Mouse (Mus musculus) layer of hippocampus, adult 9-11 months (tissue): Measurements from ENCODE around the gene Trub1.

Source experiments
- DNase-seq: peaks from one replicate; pipeline ENCODE4 v3.0.0; 2022

Trub1 gene

DNA sequence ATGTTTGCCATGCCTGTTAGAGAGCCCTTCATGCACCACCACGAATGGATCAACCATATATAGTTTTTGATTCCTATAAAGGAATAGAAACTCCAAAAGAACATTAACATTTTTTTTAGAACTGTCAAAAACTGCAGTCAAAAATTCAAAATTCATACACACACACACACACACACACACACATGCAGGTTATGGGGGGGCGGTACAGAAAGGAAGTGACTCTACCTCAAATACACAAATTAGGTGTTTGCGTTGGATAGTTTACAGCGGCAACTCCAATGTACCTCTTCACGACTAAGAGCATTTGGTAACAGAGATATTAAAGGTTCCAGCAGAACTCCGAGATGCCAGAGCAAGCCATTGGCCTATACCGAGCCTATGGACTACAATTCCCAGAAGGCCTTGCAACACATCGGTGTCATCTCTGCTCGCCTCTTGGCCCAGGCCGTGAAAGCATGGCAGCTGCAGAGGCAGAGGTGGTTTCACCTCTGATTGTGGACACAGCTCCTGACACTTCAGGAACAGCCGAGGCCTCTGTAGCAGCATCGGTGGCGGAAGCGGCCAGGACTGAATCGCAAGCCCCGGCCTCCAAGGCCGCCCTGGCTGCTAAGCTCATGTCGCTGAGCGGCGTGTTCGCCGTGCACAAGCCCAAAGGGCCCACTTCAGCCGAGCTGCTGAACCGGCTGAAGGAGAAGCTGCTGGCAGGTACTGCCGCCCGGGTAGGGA lies at the start of gene Trub1:
Gene Trub1, plus strand, starts transcription at position 421 of the 726 bp plus-strand sequence.
- DNase-seq = peak; percentile 86

DNA sequence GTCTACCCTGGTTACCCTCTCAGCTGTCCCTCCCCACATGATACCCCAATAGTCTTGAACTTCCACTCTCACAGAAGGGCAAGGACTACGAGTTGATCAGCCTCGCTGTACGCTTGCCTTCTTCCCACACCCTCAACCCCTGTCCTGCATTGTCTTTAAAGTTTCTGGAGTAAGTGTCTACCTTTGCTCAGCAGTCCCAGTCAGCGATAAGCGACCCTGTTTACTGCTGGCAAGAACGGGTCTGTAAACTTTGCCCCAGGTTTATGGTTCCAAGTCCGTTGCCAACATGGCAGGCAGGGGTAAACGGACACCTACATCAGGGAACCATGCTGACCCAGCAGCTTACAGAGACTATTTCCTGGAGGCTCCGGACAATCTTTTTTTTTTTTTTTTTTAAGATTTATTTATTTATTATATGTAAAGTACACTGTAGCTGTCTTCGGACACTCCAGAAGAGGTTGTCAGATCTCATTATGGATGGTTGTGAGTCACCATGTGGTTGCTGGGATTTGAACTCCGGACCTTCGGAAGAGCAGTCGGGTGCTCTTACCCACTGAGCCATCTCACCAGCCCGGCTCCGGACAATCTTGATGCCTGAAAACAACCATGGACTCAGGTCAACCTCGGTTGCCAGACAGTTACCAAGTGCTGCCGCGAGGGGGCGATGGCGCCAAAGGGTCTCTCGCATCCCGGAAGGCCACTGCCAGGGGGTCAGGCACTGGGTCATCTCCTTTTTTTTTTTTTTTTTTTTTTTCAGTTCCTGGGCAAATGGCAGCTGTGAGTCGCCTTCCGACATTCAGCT lies 48.8 kb upstream of the Trub1 start:
- DNase-seq = peak; percentile 25

DNA sequence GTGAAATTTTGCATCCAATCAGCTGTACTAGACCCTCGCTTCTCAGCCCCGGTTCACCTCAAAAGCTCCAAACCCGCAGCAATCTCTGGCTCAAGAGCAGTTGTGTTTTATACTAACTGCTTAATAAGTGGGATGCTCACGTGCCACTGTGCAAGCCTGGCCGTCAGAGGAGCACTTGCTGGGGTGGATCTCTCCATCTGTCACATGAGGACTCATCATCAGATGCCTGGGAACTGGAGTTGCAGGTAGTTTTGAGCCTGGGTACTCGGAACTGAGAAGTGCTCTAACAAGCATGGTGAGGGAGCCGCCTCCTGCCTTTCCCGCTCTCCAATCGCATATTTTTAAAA lies 48.2 kb upstream of the Trub1 start:
- no peak for DNase-seq

DNA sequence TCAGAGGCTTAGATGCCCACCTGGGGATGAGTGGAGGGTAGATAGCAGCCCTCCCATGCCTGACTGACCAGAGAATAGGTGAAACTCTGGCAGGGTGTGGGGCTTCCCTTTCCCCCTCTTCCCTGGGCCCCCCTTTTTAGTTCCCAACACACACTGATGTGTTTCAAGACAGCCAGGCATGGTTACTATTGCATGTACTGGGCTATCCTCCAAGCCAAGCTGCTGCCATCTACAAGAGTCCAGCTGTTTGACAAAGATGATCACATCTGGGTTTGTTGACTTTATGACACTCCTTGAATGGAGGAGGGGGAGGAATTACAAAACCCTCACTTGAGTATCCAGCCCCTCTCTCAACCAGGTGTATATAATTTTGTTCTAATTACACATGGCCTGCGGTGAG lies 44.8 kb upstream of the Trub1 start:
- no peak for DNase-seq

DNA sequence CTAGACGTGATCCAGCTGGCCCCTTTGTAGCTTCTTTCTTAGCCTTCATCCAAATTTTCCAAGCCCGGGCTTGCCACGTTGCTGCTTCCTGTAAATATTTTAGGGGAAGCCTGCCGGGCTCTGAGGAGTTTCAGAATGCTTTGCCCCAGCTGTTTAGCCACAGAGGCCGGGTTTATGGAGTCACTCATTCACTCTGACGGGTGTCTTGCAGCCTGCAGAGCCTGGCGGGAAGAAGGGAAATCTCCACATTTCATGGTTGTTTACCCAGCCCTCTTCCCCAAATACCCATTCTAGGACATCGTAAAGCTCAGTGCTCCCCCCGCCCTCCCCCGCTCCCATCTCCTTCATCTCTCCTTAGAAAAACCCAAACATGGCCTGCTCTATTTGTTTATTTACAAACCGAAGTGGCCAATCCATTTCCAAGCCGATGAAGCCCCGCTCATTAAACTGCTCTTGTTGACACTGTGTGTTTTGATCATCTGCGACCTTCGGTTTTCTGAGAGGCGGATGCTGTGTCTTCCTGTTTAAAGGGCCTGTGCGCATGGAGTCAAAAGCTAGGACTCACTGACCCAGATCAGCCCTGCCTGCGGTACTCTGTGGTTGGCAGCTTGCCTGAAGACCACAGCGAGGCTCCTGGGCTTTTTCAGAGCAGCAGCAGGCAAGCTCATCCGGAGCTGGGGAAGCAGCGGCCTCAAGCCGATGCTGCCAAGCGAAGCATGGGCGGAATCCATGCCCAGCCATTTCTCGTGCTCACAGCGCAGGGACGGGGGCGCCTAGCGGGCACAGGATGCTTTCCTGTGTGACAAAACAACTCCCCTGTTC lies 41.1 kb upstream of the Trub1 start:
- DNase-seq = peak; percentile 16

DNA sequence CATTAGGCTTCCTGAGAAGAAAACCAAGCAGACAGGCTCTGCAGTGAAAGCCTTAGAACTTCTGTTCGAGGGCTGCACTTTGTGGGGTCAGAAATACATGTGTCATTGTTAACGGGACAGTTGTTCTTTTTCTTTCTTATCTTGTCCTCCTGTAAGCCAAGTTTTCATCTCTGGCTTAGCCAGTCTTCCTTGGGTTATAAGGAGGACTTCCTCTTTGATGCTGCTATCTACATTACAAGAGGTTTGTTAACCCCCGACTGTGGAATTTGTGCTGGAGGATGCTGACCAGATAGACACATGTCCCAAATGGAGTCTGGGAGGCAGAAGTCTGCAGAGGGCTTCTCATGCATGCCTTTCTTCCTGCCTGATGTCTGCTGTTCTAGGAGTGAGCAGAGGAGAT lies 39.5 kb upstream of the Trub1 start:
- no peak for DNase-seq

DNA sequence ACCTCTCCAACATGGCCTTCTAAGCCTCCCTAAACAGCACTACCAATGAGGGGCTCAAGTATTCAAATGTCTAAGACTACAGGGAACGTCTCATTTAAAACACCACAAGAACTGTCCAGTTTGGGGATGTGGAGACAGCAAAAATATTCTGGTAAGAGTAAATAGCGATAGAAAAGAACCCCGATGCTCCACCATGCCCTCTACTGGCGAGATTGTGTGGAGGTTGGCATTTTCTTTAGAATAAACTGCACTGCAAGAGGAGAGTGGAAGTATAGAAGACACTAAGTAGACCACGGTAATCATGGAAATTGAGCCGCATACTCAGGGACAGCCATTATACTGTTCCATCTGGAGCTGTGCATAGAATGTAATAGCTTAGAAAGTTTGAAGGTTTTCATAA lies 38.8 kb upstream of the Trub1 start:
- no peak for DNase-seq

DNA sequence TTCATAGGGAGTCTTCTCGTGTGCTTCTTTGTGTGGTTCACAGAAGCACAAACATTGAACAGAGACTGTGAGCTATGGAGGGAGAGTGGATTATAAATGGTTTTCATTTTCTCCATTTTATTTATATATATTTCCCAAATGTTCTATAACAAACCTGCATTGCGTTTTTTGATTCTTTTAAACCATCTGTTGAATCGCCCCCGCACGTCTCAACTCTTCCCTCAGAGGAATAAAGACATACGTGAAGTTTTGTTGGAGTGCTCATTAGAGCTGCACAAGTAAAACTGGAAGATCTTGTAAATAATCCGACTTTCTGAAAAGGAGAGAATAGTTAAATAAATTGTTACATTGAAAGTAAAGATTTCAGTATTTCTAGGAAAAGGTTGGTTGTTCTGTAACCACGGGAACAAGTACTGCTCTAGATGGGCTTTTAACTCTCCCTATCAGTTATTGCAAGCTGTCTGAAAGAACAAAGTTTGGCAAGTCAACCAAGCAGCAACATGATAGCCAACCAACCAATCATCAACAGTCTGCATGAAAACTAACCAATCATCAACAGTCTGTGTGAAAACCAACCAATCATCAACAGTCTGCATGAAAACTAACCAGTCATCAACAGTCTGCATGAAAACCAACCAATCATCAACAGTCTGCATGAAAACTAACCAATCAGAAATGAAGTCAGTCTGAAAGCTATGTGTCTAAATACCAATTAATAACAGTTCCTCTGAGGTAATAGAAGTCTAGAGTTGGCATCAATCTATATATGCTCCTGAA lies 37.5 kb upstream of the Trub1 start:
- DNase-seq = peak; percentile 26

DNA sequence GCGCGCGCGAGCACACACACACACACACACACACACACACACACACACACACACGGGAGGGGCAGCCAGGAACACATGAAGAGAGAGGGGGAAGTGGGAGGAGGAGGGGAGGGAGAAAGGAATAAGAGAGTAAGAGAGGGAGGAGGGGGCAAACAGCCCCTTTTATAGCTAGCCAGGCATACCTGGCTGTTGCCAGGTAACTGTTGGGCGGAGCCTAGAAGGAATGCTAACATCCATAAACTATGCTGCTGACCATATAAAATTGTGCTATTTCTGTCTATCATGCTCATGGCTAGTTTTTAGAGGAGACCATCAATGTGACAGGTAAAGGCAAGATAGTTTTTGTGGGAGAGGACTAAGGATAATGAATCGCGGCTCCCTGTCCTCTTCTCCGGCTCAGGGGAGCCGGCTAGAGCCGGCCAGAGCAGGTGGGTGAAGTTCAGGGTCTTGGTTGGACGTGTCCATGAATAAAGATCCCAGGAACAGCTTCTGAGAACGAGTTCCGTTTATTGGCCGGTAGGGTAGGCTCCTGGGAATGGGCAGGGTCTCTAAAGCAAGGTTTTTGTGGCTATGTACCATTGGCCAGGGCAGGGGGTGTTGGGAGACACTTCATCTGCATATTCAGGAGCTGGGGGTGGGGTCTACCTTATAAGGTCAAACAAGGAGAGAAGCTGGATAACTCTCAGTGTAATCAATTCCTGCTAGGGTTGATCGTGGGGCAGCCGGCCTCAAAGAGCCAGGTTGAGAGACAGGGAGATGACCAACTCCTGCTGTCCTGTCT lies 34.7 kb upstream of the Trub1 start:
- no peak for DNase-seq

DNA sequence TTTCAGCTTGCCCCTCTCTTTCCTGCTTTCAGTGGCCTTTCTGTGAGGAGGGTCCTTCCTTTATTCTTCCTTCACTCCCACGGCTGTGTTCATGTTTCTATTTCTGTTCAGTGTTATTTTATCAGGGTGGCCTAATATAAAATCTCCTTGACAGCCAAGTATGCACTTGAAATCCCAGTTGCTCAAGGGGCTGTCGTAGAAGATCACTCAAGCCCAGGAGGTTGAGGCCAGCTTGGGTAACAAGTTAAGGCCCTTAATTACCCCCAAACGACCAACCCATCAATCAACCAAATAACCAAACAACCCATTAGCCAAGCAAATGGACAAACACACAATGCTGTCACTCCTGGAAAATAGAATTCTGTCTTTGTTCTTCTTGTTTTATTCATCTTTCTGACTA lies 29.3 kb upstream of the Trub1 start:
- DNase-seq = no peak

DNA sequence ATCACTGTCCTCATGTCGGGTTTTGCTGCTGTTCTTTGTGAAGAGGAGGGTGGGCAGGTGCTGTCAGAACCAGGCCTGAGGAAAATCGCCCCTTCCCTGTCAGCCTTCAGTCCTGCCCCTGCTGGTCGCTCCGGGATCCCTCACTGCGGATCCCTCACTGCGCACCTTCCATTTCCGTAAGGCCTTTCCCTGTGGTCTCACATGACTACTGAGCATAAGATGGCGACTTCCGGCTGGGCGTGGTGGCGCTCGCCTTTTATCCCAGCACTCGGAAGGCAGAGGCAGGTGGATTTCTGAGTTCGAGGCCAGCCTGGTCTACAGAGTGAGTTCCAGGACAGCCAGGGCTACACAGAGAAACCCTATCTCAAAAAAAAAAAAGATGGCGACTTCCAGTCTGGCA lies 27.4 kb upstream of the Trub1 start:
- DNase-seq = no peak

DNA sequence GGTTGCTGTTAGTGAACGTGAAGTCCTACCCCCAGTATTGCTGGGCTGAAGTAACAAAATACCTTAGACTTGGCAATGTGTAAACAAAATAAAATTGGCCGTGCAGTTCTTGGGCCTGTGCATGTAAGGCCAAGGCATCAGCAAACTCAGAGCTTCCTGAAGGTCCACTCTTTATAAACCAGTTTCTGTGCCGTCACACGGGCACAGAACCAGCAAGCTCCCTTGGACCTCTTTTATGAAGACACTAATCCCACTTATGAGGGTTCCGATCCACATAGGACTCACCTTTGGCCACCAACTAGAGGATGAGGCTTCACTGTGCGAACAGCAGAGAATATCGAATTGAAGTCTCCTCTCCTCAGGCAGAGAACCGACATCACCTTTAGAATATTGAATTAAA lies 25.9 kb upstream of the Trub1 start:
- DNase-seq = no peak

DNA sequence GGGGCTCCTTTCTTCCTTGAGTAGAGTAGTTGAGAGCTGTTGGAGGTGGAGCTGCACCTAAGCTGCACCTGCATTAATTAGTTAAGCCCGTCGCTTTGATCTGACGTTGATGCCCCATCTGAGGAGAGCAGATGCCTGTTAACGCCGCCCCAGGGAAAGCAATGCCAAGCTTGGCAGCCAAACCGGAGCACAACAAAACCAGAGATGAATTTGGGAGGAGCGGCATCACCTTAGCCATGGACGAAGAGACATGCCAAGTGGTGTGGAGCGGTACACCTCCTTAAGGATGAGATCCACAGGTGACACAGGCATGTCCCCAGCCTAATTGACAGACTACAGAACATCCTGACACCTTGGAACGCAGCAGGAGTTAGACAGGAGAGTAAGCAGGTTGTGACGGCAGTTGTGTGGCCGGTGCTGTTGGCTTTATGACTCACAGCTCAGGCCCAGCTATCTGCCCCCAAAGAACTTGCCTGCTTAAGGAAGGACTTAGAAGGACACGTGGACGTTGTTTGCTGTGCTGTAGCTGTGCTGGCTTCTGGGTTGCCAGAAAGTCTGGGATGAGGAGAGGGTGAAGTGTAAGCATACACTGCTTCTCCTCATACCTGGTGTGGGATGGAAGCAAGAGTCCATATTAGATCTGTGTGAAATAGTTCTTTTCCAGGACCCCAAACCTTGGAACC lies 24.8 kb upstream of the Trub1 start:
- no peak for DNase-seq

DNA sequence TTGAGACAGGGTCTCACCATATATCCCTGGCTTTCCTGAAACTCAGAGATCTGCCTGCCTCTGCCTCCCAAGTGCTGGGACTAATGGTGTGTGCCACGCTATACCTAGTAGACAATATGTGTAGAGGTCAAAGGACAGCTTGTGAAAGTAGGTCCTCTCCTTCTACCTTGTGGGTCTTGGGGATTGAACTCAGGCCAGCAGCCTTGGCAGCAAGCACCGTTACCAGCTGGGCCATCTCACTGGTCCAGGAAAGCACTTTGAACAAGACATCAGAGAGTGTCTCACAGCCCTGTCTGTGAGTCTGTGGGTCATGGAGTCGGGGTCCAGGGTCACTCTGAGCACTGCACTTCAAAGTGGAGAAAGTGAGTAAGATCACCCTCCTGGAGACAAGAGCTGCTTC lies 24.1 kb upstream of the Trub1 start:
- DNase-seq = no peak

DNA sequence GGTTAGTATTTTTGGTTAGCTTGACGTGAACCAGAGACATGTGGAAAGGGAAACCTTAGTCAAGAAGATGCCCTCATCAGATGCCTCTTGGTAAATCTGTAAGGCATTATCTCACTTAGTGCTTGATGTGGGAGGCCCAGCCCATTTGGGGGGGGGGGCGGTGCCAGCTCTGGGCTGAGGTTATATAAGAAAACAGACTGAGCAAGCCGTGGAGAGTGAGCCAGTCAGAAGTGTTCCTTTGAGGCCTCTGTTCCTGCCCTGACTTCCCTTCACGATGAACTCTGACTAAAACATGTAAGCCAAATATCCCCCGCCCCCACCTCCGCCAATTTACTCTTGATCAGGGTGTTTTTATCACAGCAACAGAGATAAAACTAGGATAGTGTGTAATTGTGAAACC lies 22.8 kb upstream of the Trub1 start:
- DNase-seq = no peak

DNA sequence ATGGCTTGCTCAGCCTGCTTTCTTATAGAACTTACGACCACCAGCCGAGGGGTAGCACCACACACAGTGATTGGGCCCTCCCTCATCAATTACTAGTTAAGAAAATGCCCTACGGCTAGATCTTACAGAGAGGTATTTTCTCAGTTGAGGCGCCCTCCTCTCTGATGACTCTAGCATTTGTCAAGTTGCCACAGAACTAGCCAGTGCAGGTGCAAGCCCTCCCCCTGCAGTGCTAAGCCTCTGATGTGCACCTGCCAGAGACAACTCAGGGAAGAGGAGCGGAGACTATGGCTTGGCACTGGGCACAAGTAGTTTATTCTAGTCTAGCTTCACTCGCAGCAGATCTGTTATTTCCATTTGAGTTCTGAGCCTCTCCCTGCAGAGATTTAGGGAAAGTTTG lies 21.2 kb upstream of the Trub1 start:
- no peak for DNase-seq

DNA sequence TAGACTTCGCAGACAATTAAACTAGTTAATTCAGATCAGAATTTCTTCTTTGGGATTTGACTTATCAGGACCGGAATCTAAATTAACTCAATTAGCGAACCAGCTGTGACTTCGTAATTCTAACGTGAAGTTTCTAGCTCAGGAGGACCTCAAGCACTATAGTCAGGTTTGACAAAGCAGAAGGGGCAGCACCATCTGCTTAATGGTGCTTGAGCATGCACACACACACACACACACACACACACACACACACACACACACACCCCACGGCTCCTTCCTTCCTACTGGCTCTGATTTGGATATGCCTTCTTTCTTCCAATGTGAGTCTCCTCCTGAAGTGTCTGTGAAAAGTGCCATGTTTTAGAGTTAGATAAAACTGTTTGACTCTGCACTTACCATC lies 18.7 kb upstream of the Trub1 start:
- no peak for DNase-seq

DNA sequence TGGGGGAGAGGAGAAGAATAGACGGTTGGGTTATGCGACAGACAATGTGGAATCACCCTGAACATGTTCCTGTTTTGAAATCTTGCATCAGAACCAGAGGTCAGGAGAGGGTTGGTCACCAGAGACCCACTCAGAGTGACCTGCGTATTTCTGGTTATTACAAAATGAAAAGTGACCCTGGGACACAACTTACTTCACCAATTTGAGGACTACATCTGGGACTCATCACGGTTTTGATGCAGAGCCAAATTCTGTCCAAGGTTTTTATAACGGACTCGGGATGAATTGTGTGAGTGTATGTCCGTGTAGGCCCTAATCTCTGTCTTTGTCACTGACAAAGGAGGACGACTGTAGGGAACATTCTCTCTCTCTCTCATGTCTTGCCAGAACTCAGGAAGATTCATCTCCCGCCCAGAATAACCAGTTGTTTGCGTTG lies 16.1 kb upstream of the Trub1 start:
- no peak for DNase-seq

DNA sequence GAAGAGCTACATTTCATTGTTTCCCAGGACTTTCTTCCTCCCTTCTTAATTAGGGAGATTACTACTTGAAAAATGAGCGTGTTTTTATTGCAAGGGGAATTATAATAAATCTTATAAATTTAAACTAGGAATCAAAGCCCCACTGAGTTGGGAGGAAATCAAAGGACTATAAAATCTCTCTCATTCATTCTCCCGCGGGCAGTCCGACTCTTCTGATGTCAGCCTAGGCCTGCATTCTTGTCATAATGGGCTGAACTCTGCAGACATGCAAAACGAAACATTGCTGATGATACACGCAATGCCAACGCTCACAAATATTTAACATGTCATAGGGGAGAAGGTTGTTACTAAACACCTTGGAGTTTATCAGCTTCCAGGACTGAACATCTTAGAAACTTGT lies 15.7 kb upstream of the Trub1 start:
- DNase-seq = no peak

DNA sequence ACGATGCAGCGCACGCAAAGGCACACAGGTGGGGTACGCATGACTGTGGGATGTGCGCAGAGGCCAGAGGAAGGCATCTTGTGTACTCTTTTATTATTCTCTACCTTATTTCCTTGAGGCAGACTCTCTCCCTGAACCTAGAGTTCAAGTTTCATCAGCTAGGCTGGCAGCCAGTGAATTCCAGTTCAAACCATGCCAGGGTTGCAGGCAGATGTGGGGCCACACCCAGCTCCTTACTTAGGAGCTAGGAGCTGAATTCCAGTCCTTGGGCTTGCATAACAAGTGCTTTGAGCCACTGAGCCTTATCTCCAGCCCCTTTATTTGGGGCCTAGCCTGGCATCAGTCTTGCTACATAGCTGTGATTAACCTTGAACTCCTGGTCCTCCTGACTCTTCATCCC lies 13.4 kb upstream of the Trub1 start:
- no peak for DNase-seq

DNA sequence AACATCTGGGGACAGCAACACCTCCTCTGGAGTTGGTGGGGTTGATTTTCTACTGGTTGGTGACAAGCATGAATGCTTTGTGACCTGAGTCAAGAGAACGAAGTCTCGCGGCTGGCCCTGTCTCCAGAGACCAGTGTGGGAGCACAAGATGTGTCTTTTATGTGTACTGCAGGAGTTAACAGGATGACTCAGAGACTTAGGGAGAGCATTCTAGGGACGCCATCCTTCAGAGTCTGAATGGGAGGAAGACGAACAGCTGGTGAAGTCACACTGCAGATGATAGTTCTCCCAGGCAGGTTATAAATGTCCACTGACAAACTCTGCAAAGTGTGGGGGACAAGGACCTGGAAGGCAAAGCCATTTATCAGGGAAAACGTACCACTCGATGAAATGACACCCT lies 11.2 kb upstream of the Trub1 start:
- DNase-seq = no peak
